ENCODE assay signal across 13 mouse cellular contexts in the genomic region with DNA sequence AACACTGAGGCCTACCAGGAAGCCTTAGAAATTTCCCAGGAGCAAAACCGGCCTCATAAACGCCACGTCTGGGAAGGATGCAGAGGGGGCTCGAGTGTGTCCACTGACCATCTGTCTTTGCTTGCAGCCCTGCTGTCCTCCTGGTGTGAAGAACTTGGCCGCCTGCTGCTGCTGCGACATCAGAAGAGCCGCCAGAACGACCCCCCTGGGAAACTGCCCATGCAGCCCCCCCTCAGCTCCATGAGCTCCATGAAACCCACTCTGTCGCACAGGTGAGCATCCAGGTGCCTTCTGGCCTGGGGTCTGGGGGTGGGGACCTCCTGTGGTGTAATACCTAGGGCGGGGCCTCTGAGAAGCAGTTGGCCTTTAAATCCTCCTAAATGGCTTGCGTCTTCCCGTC. TPM values are rescaled to one million over a fixed set of nuclear protein-coding genes. Genes with fewer than 3 reads are reported as not detected.
A peak's percentile ranks its signal among the peaks of the same experiment; 100 is the strongest.
DNase-seq lines count a peak whose midpoint lies in the region; ATAC-seq and TF ChIP-seq lines count a peak whose summit lies in the region.
"Had no signal": no experiment of that assay in that cellular context is flagged by ENCODE, and none has a peak within 500 bp of the region (broad histone marks: within the 10 kb centered on the region; RNA-seq: fewer than 3 reads in every experiment).

No protein-coding gene starts in this region.

- H3K9me3 ChIP-seq in heart, postnatal 0 days (replicated peaks; ENCODE audit: control insufficient read depth, low read length): no peaks in the 10 kb centered on the region
- H3K9me3 ChIP-seq in forebrain, embryonic 11.5 days (ENCODE audit: control insufficient read depth, low read length): no peaks in the 10 kb centered on the region
- H3K9me3 ChIP-seq in limb, embryonic 15.5 days: no peaks in the 10 kb centered on the region
- H3K9me3 ChIP-seq: embryonic facial prominence, embryonic 12.5 days; lung, embryonic 15.5 days had no signal

- ATAC-seq in cerebellum, adult (ENCODE audit: insufficient number of reproducible peaks, low FRiP score, low TSS enrichment): no peak
- ATAC-seq in heart, postnatal 0 days (ENCODE audit: insufficient read depth, low read depth): no peak
- ATAC-seq in forebrain, embryonic 11.5 days (replicated peaks; ENCODE audit: low FRiP score): no peak
- ATAC-seq in limb, embryonic 15.5 days (ENCODE audit: insufficient number of reproducible peaks, low FRiP score, low TSS enrichment, low read depth): no peak

- 20% methylated on average over 12 of the region's 12 CpGs for WGBS in cerebellum, adult 2 months
- 84% methylated on average over 12 of the region's 12 CpGs for WGBS in heart, postnatal 0 days
- 77% methylated on average over 12 of the region's 12 CpGs for WGBS in forebrain, embryonic 11.5 days
- WGBS in limb, embryonic 15.5 days: 57% methylated on average over 12 of the region's 12 CpGs

- peaks cover 86% of the 10 kb centered on the region for H3K4me1 ChIP-seq in cerebellum, adult 2 months (ENCODE audit: control insufficient read depth, insufficient read depth, low read length)
- peaks cover 56% of the 10 kb centered on the region for H3K4me1 ChIP-seq in heart, postnatal 0 days (ENCODE audit: control insufficient read depth, insufficient read depth)
- peaks cover 11% of the 10 kb centered on the region for H3K4me1 ChIP-seq in forebrain, embryonic 11.5 days (replicated peaks; ENCODE audit: control insufficient read depth, insufficient read depth, low read length)
- H3K4me1 ChIP-seq in limb, embryonic 15.5 days: peaks cover 46% of the 10 kb centered on the region

- H3K27ac ChIP-seq in cerebellum, adult 2 months (ENCODE audit: insufficient read depth, low read length): peak overlapping the region; percentile 62; the same call in 1 of the 2 replicates
- H3K27ac ChIP-seq in heart, postnatal 0 days (ENCODE audit: low read depth): peak overlapping the region; percentile 52
- peak overlapping the region; percentile 25; the same call in 1 of the 2 replicates for H3K27ac ChIP-seq in forebrain, embryonic 11.5 days (ENCODE audit: low read depth, low read length)
- H3K27ac ChIP-seq in limb, embryonic 15.5 days: peak overlapping the region; percentile 33; the same call in 1 of the 2 replicates
- H3K27ac ChIP-seq: embryonic facial prominence, embryonic 12.5 days; lung, embryonic 15.5 days had no signal

- H3K4me3 ChIP-seq in cerebellum, adult 2 months (replicated peaks; ENCODE audit: insufficient read depth, low read depth, low read length): no peak overlapping the region
- H3K4me3 ChIP-seq in heart, postnatal 0 days (ENCODE audit: low read depth, low read length): no peak overlapping the region
- no peak overlapping the region for H3K4me3 ChIP-seq in forebrain, embryonic 11.5 days (ENCODE audit: low read depth, low read length)
- H3K4me3 ChIP-seq in limb, embryonic 15.5 days: no peak overlapping the region
- H3K4me3 ChIP-seq: embryonic facial prominence, embryonic 12.5 days; lung, embryonic 15.5 days had no signal

- H3K27me3 ChIP-seq in cerebellum, adult 2 months (ENCODE audit: control insufficient read depth, insufficient read depth, low read length): no peaks in the 10 kb centered on the region
- no peaks in the 10 kb centered on the region for H3K27me3 ChIP-seq in heart, postnatal 0 days (ENCODE audit: control insufficient read depth, insufficient read depth, low read length)
- H3K27me3 ChIP-seq in forebrain, embryonic 11.5 days (ENCODE audit: control insufficient read depth, insufficient read depth, low read length): no peaks in the 10 kb centered on the region
- no peaks in the 10 kb centered on the region for H3K27me3 ChIP-seq in limb, embryonic 15.5 days
- H3K27me3 ChIP-seq: embryonic facial prominence, embryonic 12.5 days; lung, embryonic 15.5 days had no signal

- H3K9ac ChIP-seq in heart, postnatal 0 days (replicated peaks; ENCODE audit: low read depth, low read length): no peak overlapping the region
- no peak overlapping the region for H3K9ac ChIP-seq in forebrain, embryonic 11.5 days (ENCODE audit: low read length)
- no peak overlapping the region for H3K9ac ChIP-seq in limb, embryonic 15.5 days
- H3K9ac ChIP-seq: embryonic facial prominence, embryonic 12.5 days; lung, embryonic 15.5 days had no signal

- no peak for TF ChIP-seq POLR2A in cerebellum, adult 2 months (IDR thresholded peaks at IDR 0.05; ENCODE audit: borderline replicate concordance, insufficient read depth, low read length)

- DNase-seq in cerebellum, adult 2 months: no peak
- no peak for DNase-seq in heart, postnatal 0 days (ENCODE audit: low spot score)
- DNase-seq in heart, adult 8-10 months (ENCODE audit: low spot score): no peak
- DNase-seq in forebrain, embryonic 11.5 days (ENCODE audit: low spot score): no peak
- DNase-seq in adrenal gland, adult 2 months: no peak
- DNase-seq in adrenal gland, postnatal 14 days: no peak
- DNase-seq: adrenal gland, postnatal 36 days; liver had no signal

- TF ChIP-seq CTCF in cerebellum, adult 2 months (IDR thresholded peaks at IDR 0.05; ENCODE audit: borderline replicate concordance, insufficient read depth, low read depth, low read length): no peak
- no peak for TF ChIP-seq CTCF in heart, postnatal 0 days (IDR thresholded peaks at IDR 0.05; ENCODE audit: low read depth)

- no peak for TF ChIP-seq EP300 in heart, postnatal 0 days (IDR thresholded peaks at IDR 0.05; ENCODE audit: low read depth)

- no peak overlapping the region for H3K4me2 ChIP-seq in heart, postnatal 0 days (ENCODE audit: low read depth, low read length)
- no peak overlapping the region for H3K4me2 ChIP-seq in forebrain, embryonic 11.5 days (ENCODE audit: low read depth, low read length, severe bottlenecking)
- no peak overlapping the region for H3K4me2 ChIP-seq in limb, embryonic 15.5 days
- H3K4me2 ChIP-seq: embryonic facial prominence, embryonic 12.5 days; heart, embryonic 11.5 days; lung, embryonic 15.5 days had no signal

- peaks cover 27% of the 10 kb centered on the region for H3K36me3 ChIP-seq in heart, postnatal 0 days (replicated peaks; ENCODE audit: control insufficient read depth, insufficient read depth, low read length)
- H3K36me3 ChIP-seq in forebrain, embryonic 11.5 days (ENCODE audit: control insufficient read depth, insufficient read depth, low read length): no peaks in the 10 kb centered on the region; the same call in 1 of the 2 replicates
- H3K36me3 ChIP-seq in limb, embryonic 15.5 days: peaks cover 52% of the 10 kb centered on the region

RNA-seq across cellular contexts. Expression of a gene that starts 58.2 kb away (rescaled TPM):
- polyA plus RNA-seq in cerebellum, adult 2 months (2012; rRNA removed): 62.7 and 63.3 TPM in 2 replicates
- total RNA-seq in heart, postnatal 0 days (2014; rRNA removed; ENCODE audit: low replicate concordance): 205 and 222 TPM in 2 replicates
- polyA plus RNA-seq in heart, postnatal 0 days (2015; fragmentation: Nextera tagmentation; extraction: Ambion mirVana): 140 and 151 TPM in 2 replicates
- 100 to 1,000 TPM; 300 to 329 (median 307) TPM for total RNA-seq in heart, adult 8-10 months (2022)
- polyA plus RNA-seq in forebrain, embryonic 11.5 days (2014; fragmentation: Nextera tagmentation; extraction: Ambion mirVana): 34.8 and 38.4 TPM in 2 replicates
- 26.4 and 32.1 TPM in 2 replicates for polyA plus RNA-seq in limb, embryonic 15.5 days (2015; fragmentation: Nextera tagmentation; extraction: Ambion mirVana)
- total RNA-seq in adrenal gland, adult 2 months (2021): 10 to 100 TPM; 21.2 to 34.6 TPM
- 103 and 109 TPM in 2 replicates for polyA plus RNA-seq in adrenal gland, adult 2 months (2012; rRNA removed)
- total RNA-seq in adrenal gland, postnatal 14 days (2021): 52.4 and 53.9 TPM in 2 replicates
